Mouse (Mus musculus) liver, embryonic 14.5 days (tissue): ENCODE measurements around the gene Pkd2. TPM values are rescaled to one million over a fixed set of nuclear protein-coding genes. Genes with fewer than 3 reads are reported as not detected.

Experiments used
- ATAC-seq: fragments of 200-750 bp; cut with Nextera tagmentation; 2 replicates; pipeline ENCODE4 v1.8.0; 2017; ENCODE audit warnings: moderate number of reproducible peaks, mild to moderate bottlenecking, moderate library complexity; ENCODE audit not compliant: insufficient read depth
- DNase-seq, 3 experiments: peaks; one replicate each; pipeline ENCODE4 v3.0.0-alpha.2; 2012 to 2013; ENCODE audit warnings: low read depth in 3 of 3, low spot score in 3 of 3
- H3K27ac ChIP-seq: fragments of 300-500 bp; sonication (generic); 2 replicates; pipeline ENCODE4 v1.5.1; 2014; ENCODE audit warnings: moderate library complexity, mild to moderate bottlenecking, control low read depth, inconsistent platforms
- H3K27me3 ChIP-seq: fragments of 300-500 bp; sonication (generic); 2 replicates; pipeline ENCODE4 v1.6.1; 2014; ENCODE audit warnings: mild to moderate bottlenecking, low read length, moderate library complexity; ENCODE audit not compliant: control insufficient read depth, insufficient read depth
- H3K36me3 ChIP-seq: fragments of 300-500 bp; sonication (generic); replicated peaks from 2 replicates; pipeline ENCODE4 v1.6.1; 2014; ENCODE audit warnings: low read depth; ENCODE audit not compliant: control insufficient read depth, insufficient read depth
- H3K4me1 ChIP-seq, 2 experiments: fragments of 200-500 bp in 1 of 2; fragments of 300-500 bp in 1 of 2; sonication (generic) in 1 of 2; replicated peaks; 2 replicates each; pipeline ENCODE4 v1.6.1; 2012 to 2014; ENCODE audit warnings: antibody characterized with exemption in 1 of 2, inconsistent platforms in 1 of 2, low read length in 1 of 2; ENCODE audit not compliant: control insufficient read depth in 2 of 2, insufficient read depth in 2 of 2
- H3K4me2 ChIP-seq: fragments of 300-500 bp; sonication (generic); 2 replicates; pipeline ENCODE4 v1.6.1; 2014; ENCODE audit warnings: low read depth, mild to moderate bottlenecking, control low read depth, moderate library complexity
- H3K4me3 ChIP-seq, 2 experiments: fragments of 200-500 bp in 1 of 2; fragments of 300-500 bp in 1 of 2; sonication (generic) in 1 of 2; 2 replicates each; pipeline ENCODE4 v1.5.1; 2012 to 2014; ENCODE audit warnings: low read depth in 2 of 2, low read length in 2 of 2, mild to moderate bottlenecking in 2 of 2, control low read depth in 1 of 2, inconsistent platforms in 1 of 2, moderate library complexity in 1 of 2; ENCODE audit not compliant: insufficient read depth in 1 of 2
- H3K9ac ChIP-seq: fragments of 300-500 bp; sonication (generic); replicated peaks from 2 replicates; pipeline ENCODE4 v1.6.1; 2014; ENCODE audit warnings: mild to moderate bottlenecking, control low read depth, moderate library complexity
- H3K9me3 ChIP-seq: fragments of 300-500 bp; sonication (generic); 2 replicates; pipeline ENCODE4 v1.6.1; 2016; ENCODE audit warnings: low read length, mixed read lengths; ENCODE audit not compliant: control insufficient read depth
- CTCF ChIP-seq: IDR thresholded peaks from 2 replicates; pipeline ENCODE4 v1.5.1; 2016; ENCODE audit warnings: antibody characterized with exemption, low read depth, control low read depth
- EP300 ChIP-seq: IDR thresholded peaks from 2 replicates; pipeline ENCODE4 v1.6.1; 2016; ENCODE audit warnings: antibody characterized with exemption, low read depth
- WGBS: fragments of 180-500 bp; shearing (Covaris S2); extraction: QIAGEN DNeasy Blood & Tissue Kit; methylation state at CpG from one replicate; pipeline ENCODE4 v1.1.7; 2014; ENCODE audit not compliant: insufficient replicate concordance; 5-methylcytosine and 5-hydroxymethylcytosine counted together
- polyA plus RNA-seq, 2 experiments: library from polyadenylated mRNA; depleted of rRNA in 1 of 2; stranded (reverse) in 1 of 2; unstranded in 1 of 2; fragments of >200 nt; fragmentation: Nextera tagmentation in 1 of 2; extraction: Ambion mirVana in 1 of 2; gene quantifications; 2 replicates each; pipeline versions ENCODE4 v1.2.1 to v1.2.3; 2012 to 2014

The Pkd2 gene
- polyA plus RNA-seq, 2 experiments: 0.90 to 2.4 TPM

DNA sequence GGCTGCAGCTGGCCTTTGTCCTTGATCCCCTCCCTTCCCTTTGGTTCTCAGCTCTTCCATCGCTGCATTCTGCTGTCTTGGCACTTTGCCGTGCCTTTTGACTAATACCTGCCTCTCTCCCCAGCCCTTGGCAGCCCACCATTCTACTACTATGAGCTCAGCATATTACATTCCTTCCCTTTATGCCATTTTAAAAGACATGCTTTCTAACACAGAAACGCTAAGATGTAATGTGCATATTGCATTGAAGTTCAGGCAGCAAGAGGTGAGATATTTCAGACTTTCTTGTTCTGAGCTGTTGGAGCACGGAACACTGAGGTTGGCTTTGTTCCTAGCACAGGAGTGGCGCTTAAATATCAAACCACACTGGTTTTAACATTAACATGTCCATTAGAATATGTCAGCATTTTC, 11.7 kb downstream of the Pkd2 start:
- Histone ChIP-seq H3K9ac (no peak overlapping the region), H3K27ac (no peak overlapping the region), H3K9me3 (no peaks in the 10 kb centered on the region), H3K4me2 (no peak overlapping the region), H3K27me3 (no peaks in the 10 kb centered on the region), H3K4me3 (no peak overlapping the region), H3K36me3 (no peaks in the 10 kb centered on the region), H3K4me1 (no peaks in the 10 kb centered on the region)
- WGBS: 75% methylated on average over 5 of the region's 5 CpGs
- no peak for TF ChIP-seq EP300
- ATAC-seq: no peak
- no peak for DNase-seq

DNA sequence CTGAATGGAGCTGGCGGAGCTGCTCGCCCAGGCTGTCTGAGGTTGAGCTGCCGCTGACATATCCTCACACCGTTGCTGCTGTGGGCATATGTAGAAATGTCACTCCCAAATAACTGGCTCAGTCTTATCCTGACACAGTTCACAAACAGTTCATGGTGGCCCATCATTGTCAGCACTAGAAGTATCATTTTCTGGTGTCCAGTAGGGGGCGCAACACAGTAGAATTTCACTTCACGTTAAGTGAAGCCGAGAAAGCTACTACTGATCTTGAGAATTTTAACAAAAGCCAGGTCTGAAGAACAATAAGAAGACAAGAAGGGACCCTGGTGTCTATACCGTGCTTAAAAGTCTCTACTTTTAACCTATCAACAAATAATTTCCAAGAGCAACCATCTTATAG, 13.1 kb downstream of the Pkd2 start:
- Histone ChIP-seq H3K4me2 (no peak overlapping the region), H3K27me3 (no peaks in the 10 kb centered on the region), H3K4me3 (no peak overlapping the region), H3K4me1 (no peaks in the 10 kb centered on the region), H3K36me3 (no peaks in the 10 kb centered on the region), H3K27ac (no peak overlapping the region), H3K9me3 (no peaks in the 10 kb centered on the region), H3K9ac (no peak overlapping the region)
- TF ChIP-seq CTCF (peak; percentile 21; the same call in 1 of the 2 replicates), EP300 (no peak)
- DNase-seq: no peak
- WGBS: 83% methylated on average over 8 of the region's 8 CpGs
- ATAC-seq: no peak

DNA sequence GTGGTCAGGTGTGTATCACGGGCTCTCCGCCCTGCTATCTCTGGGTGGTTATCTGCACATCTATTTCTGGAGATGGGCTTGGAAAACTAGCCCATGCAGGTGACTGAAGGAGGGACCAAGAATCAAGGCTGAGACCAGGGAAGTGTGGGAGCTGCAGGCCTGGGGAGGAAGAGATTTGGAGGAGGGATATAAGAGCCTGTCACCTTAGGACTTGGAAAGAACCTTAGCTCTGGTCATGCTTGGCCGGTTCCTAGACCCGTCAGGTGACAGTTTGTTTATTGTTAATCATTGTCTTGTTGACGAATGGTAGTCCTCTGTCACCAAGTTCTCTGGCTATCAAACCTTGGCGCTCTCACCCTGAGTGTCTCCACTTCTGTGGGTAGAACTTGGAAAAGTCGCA, 21.1 kb downstream of the Pkd2 start:
- DNase-seq (no peak), ATAC-seq (no peak)
- Histone ChIP-seq H3K4me3 (no peak overlapping the region), H3K4me2 (no peak overlapping the region), H3K9me3 (no peaks in the 10 kb centered on the region), H3K9ac (no peak overlapping the region), H3K36me3 (no peaks in the 10 kb centered on the region), H3K27me3 (no peaks in the 10 kb centered on the region), H3K27ac (no peak overlapping the region), H3K4me1 (no peaks in the 10 kb centered on the region)
- WGBS: 66% methylated on average over 7 of the region's 7 CpGs
- TF ChIP-seq EP300: no peak
- TF ChIP-seq CTCF: no peak

DNA sequence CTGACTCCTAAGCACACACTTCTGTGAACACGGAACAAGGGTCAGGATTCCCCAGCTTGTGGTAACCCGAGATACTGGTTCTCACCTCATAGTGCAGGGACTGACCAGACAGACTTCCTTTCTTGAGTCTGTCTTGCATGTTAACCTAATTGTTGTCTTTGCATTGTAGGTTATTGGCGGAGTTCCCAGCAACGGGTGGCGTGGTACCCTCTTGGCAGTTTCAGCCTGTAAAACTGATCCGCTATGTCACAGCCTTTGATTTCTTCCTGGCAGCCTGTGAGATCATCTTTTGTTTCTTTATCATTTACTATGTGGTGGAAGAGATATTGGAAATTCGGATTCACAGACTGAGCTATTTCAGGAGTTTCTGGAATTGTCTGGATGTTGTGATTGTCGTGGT, 23.6 kb downstream of the Pkd2 start:
- Histone ChIP-seq H3K9me3 (no peaks in the 10 kb centered on the region), H3K4me2 (no peak overlapping the region), H3K9ac (no peak overlapping the region), H3K4me1 (no peaks in the 10 kb centered on the region), H3K27ac (no peak overlapping the region), H3K36me3 (no peaks in the 10 kb centered on the region), H3K4me3 (no peak overlapping the region), H3K27me3 (no peaks in the 10 kb centered on the region)
- no peak for ATAC-seq
- TF ChIP-seq EP300 (no peak), CTCF (no peak)
- DNase-seq: no peak
- WGBS: 66% methylated on average over 8 of the region's 8 CpGs

DNA sequence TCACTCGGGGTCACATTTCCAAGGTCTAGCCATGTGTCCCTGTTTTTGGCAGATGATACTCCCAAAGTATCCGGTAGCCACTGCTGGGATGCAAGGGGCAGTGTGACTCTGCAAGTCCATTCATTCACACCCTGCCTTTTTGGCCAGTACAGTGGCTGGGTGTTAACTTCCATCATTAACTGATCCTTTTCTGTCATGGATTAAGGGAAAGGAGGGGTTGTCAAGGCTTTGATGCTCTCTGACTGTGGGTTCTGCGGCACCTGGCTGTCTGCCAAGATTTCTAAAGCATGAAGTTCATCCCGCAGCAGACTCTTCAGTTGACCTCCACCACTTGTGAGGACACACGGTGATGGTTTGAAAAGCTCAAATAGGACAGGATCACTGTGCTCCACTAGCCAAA, 32.3 kb downstream of the Pkd2 start:
- TF ChIP-seq CTCF: no peak
- no peak for TF ChIP-seq EP300
- WGBS: 57% methylated on average over 5 of the region's 5 CpGs
- no peak overlapping the region for H3K27ac ChIP-seq

More for the DNA sequence above, 32.3 kb downstream of the Pkd2 start:
- H3K9me3 ChIP-seq: no peaks in the 10 kb centered on the region
- no peaks in the 10 kb centered on the region for H3K27me3 ChIP-seq
- ATAC-seq (no peak), DNase-seq (no peak)
- no peaks in the 10 kb centered on the region for H3K36me3 ChIP-seq
- no peaks in the 10 kb centered on the region for H3K4me1 ChIP-seq
- H3K9ac ChIP-seq: no peak overlapping the region
- H3K4me2 ChIP-seq: no peak overlapping the region
- H3K4me3 ChIP-seq: no peak overlapping the region
